Mouse (Mus musculus) urinary bladder, postnatal 25 days (tissue): ENCODE measurements around the gene Lamp1.

Experiments used
- DNase-seq: peaks from one replicate; pipeline ENCODE4 v3.0.0; 2022; ENCODE audit warnings: low spot score

Gene Lamp1

GRCm38 (mm10) chr8:13158718-13159376 lies at the start of gene Lamp1:
TSS of gene Lamp1 (plus strand) at chr8:13159161.
- DNase-seq, result peak; percentile 100

GRCm38 (mm10) chr8:13109416-13109960 lies 49.5 kb upstream of the Lamp1 start:
- DNase-seq, result no peak

GRCm38 (mm10) chr8:13111917-13112316 lies 47.0 kb upstream of the Lamp1 start:
- DNase-seq, result no peak

GRCm38 (mm10) chr8:13113232-13113631 lies 45.7 kb upstream of the Lamp1 start:
- no peak for DNase-seq

GRCm38 (mm10) chr8:13117096-13117495 lies 41.9 kb upstream of the Lamp1 start:
- no peak for DNase-seq

GRCm38 (mm10) chr8:13118516-13118915 lies 40.4 kb upstream of the Lamp1 start:
- no peak for DNase-seq

- no peak for DNase-seq
Measured at GRCm38 (mm10) chr8:13120882-13121665, 37.9 kb upstream of the Lamp1 start.

- DNase-seq, result no peak
Measured at GRCm38 (mm10) chr8:13122887-13123421, 36.0 kb upstream of the Lamp1 start.

- no peak for DNase-seq
Measured at GRCm38 (mm10) chr8:13124897-13125296, 34.1 kb upstream of the Lamp1 start.

- DNase-seq, result peak; percentile 30
Measured at GRCm38 (mm10) chr8:13132220-13132619, 26.7 kb upstream of the Lamp1 start.

- DNase-seq, result no peak
Measured at GRCm38 (mm10) chr8:13139641-13140182, 19.2 kb upstream of the Lamp1 start.

- no peak for DNase-seq
Measured at GRCm38 (mm10) chr8:13141681-13142080, 17.3 kb upstream of the Lamp1 start.

GRCm38 (mm10) chr8:13148476-13148875 lies 10.5 kb upstream of the Lamp1 start:
- DNase-seq, result no peak

- no peak for DNase-seq
Measured at GRCm38 (mm10) chr8:13149287-13149686, 9.7 kb upstream of the Lamp1 start.

GRCm38 (mm10) chr8:13149866-13150265 lies 9.1 kb upstream of the Lamp1 start:
- DNase-seq, result no peak

- DNase-seq, result no peak
Measured at GRCm38 (mm10) chr8:13150929-13151328, 8.0 kb upstream of the Lamp1 start.

- no peak for DNase-seq
Measured at GRCm38 (mm10) chr8:13154099-13154498, 4.9 kb upstream of the Lamp1 start.

- DNase-seq, result no peak
Measured at GRCm38 (mm10) chr8:13155358-13155757, 3.6 kb upstream of the Lamp1 start.

GRCm38 (mm10) chr8:13156327-13157097 lies 2.4 kb upstream of the Lamp1 start:
- DNase-seq, result no peak

GRCm38 (mm10) chr8:13159377-13159881 lies 468 bp downstream of the Lamp1 start:
- peak; percentile 12 for DNase-seq

GRCm38 (mm10) chr8:13160691-13161090 lies 1.7 kb downstream of the Lamp1 start:
- DNase-seq, result no peak

GRCm38 (mm10) chr8:13162098-13162497 lies 3.1 kb downstream of the Lamp1 start:
- DNase-seq, result no peak
